Mouse (Mus musculus) liver, postnatal 0 days (tissue): ENCODE data around the gene Gm5965. TPM values are rescaled to one million over a fixed set of nuclear protein-coding genes. Genes with fewer than 3 reads are reported as not detected.

Experiments
- ATAC-seq: fragments of 200-750 bp; cut with Nextera tagmentation; 2 replicates; pipeline ENCODE4 v1.8.0; 2017; ENCODE audit warnings: mild to moderate bottlenecking, moderate library complexity
- DNase-seq: peaks from one replicate; pipeline ENCODE4 v3.0.0-alpha.2; 2016
- H3K27ac ChIP-seq: fragments of 300-500 bp; sonication (generic); 2 replicates; pipeline ENCODE4 v1.5.1; 2014; ENCODE audit warnings: antibody characterized with exemption, moderate library complexity, mild to moderate bottlenecking, low read depth
- H3K27me3 ChIP-seq: fragments of 300-500 bp; sonication (generic); 2 replicates; pipeline ENCODE4 v1.6.1; 2014; ENCODE audit warnings: low read length, control low read depth, mixed read lengths; ENCODE audit not compliant: insufficient read depth
- H3K36me3 ChIP-seq: fragments of 300-500 bp; sonication (generic); replicated peaks from 2 replicates; pipeline ENCODE4 v1.6.1; 2014; ENCODE audit warnings: mild to moderate bottlenecking, control low read depth, low read length, moderate library complexity, mixed read lengths; ENCODE audit not compliant: insufficient read depth
- H3K4me1 ChIP-seq: fragments of 300-500 bp; sonication (generic); 2 replicates; pipeline ENCODE4 v1.6.1; 2014; ENCODE audit warnings: antibody characterized with exemption, mild to moderate bottlenecking, control low read depth; ENCODE audit not compliant: insufficient read depth
- H3K4me2 ChIP-seq: fragments of 300-500 bp; sonication (generic); 2 replicates; pipeline ENCODE4 v1.6.1; 2014; ENCODE audit warnings: low read depth, mild to moderate bottlenecking, low read length, moderate library complexity, mixed read lengths
- H3K4me3 ChIP-seq: fragments of 300-500 bp; sonication (generic); 2 replicates; pipeline ENCODE4 v1.5.1; 2014; ENCODE audit warnings: low read depth, low read length
- H3K9ac ChIP-seq: fragments of 300-500 bp; sonication (generic); replicated peaks from 2 replicates; pipeline ENCODE4 v1.6.1; 2014; ENCODE audit warnings: mild to moderate bottlenecking, moderate library complexity
- H3K9me3 ChIP-seq: fragments of 300-500 bp; sonication (generic); 2 replicates; pipeline ENCODE4 v1.6.1; 2016; ENCODE audit warnings: mild to moderate bottlenecking, control low read depth, low read length, mixed read lengths
- CTCF ChIP-seq: sonication (generic); IDR thresholded peaks from 2 replicates; pipeline ENCODE4 v1.5.1; 2016; ENCODE audit warnings: antibody characterized with exemption, low read depth
- EP300 ChIP-seq: IDR thresholded peaks from 2 replicates; pipeline ENCODE4 v1.6.1; 2016; ENCODE audit warnings: antibody characterized with exemption, low read depth, mild to moderate bottlenecking
- WGBS: fragments of 180-500 bp; shearing (Covaris S2); extraction: QIAGEN DNeasy Blood & Tissue Kit; methylation state at CpG from one replicate; pipeline ENCODE4 v1.1.7; 2014; ENCODE audit not compliant: insufficient replicate concordance; 5-methylcytosine and 5-hydroxymethylcytosine counted together
- polyA plus RNA-seq: library from polyadenylated mRNA; unstranded; fragments of >200 nt; fragmentation: Nextera tagmentation; extraction: Ambion mirVana; gene quantifications from 2 replicates; pipeline ENCODE4 v1.2.1, GENCODE M21; 2015

The Gm5965 gene
- polyA plus RNA-seq, 1 experiment from 2014 or later, result not detected

- H3K4me3 ChIP-seq, result no peak within 1 kb of the TSS
- no peak within 1 kb of the TSS for H3K9ac ChIP-seq
- TF ChIP-seq EP300, result no peak
- TF ChIP-seq CTCF, result no peak
- H3K4me2 ChIP-seq, result no peak within 1 kb of the TSS
- H3K4me1 ChIP-seq, result no peaks in the 10 kb centered on the region
- no peak within 1 kb of the TSS for H3K27ac ChIP-seq
- H3K9me3 ChIP-seq, result no peaks in the 10 kb centered on the region
- WGBS, result 74% methylated on average over 2 of the region's 2 CpGs
- H3K27me3 ChIP-seq, result no peaks in the 10 kb centered on the region
- DNase-seq (no peak), ATAC-seq (no peak)
- no peaks in the 10 kb centered on the region for H3K36me3 ChIP-seq
Observed at GRCm38 (mm10) chr16:88774106-88774505, 3.6 kb upstream of the Gm5965 start, which contains the start of gene 2310057N15Rik. Gene 2310057N15Rik (minus strand): TSS chr16:88774206.

DNA sequence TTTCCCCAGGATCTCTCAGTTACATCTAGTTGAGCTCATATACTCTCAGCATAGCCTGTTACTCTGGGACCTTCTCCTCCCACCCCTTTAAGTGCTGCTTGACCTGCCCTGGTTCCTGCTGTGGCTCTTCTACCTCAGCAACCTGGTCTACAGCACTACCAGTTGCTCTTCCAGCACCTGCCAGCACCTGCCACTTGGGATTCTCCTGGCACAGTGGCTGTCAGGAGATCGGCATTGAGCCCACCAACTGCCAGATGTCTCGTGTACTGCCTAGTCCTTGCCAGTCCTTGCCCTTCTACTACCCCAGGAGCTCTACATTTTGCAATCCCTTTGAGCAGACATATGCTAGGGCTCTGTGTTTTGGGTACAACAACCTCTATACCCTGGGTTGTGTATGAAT is 9.1 kb downstream of the Gm5965 start:
- no peaks in the 10 kb centered on the region for H3K4me1 ChIP-seq
- DNase-seq (no peak), ATAC-seq (no peak)
- H3K27ac ChIP-seq, result no peak overlapping the region
- 65% methylated on average over 2 of the region's 2 CpGs for WGBS
- H3K4me3 ChIP-seq, result no peak overlapping the region
- no peaks in the 10 kb centered on the region for H3K27me3 ChIP-seq
- H3K4me2 ChIP-seq, result no peak overlapping the region
- no peak for TF ChIP-seq CTCF
- no peak for TF ChIP-seq EP300
- H3K9me3 ChIP-seq, result no peaks in the 10 kb centered on the region
- no peak overlapping the region for H3K9ac ChIP-seq
- no peaks in the 10 kb centered on the region for H3K36me3 ChIP-seq

DNA sequence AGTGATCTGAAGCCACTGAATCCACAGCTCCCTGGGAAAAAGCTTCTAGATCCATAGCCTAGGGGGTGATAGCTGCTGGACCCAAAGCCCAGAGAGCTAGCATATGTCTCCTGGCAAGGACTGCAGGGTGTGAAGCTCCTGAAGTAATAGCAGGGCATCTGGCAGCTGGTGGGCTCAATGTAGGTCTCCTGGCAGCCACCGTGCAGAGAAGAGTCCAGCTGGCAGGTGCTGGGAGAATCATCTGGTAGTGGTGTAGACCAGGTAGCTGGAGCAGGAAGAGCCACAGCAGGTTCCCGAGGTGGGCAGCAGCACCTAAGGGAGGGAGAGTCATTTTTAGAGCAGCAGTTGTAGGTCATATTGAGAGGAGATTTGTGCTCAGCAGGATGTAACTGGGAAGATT is 34.1 kb downstream of the Gm5965 start, which contains the start of gene Gm20741:
Gene Gm20741 (minus strand): TSS at position 394 of the 400 bp plus-strand sequence.
- H3K4me1 ChIP-seq, result no peaks in the 10 kb centered on the region
- ATAC-seq, result no peak
- DNase-seq, result no peak
- no peak within 1 kb of the TSS for H3K4me3 ChIP-seq
- no peaks in the 10 kb centered on the region for H3K36me3 ChIP-seq
- 68% methylated on average over 2 of the region's 2 CpGs for WGBS
- H3K27me3 ChIP-seq, result no peaks in the 10 kb centered on the region
- no peak within 1 kb of the TSS for H3K9ac ChIP-seq
- TF ChIP-seq CTCF (no peak), EP300 (no peak)
- H3K4me2 ChIP-seq, result no peak within 1 kb of the TSS
- H3K9me3 ChIP-seq, result no peaks in the 10 kb centered on the region; the same call in 1 of the 2 replicates
- H3K27ac ChIP-seq, result no peak within 1 kb of the TSS

GRCm38 (mm10) chr16:88820066-88820465 is 42.4 kb downstream of the Gm5965 start, which contains the start of gene Krtap15:
Gene Krtap15 (plus strand): TSS chr16:88820215.
- ATAC-seq (no peak), DNase-seq (no peak)
- no peaks in the 10 kb centered on the region for H3K36me3 ChIP-seq
- WGBS, result 60% methylated on average over 3 of the region's 3 CpGs
- H3K9ac ChIP-seq, result no peak within 1 kb of the TSS
- no peaks in the 10 kb centered on the region for H3K9me3 ChIP-seq
- no peaks in the 10 kb centered on the region for H3K4me1 ChIP-seq
- TF ChIP-seq EP300 (no peak), CTCF (no peak)
- H3K4me2 ChIP-seq, result no peak within 1 kb of the TSS
- H3K27ac ChIP-seq, result no peak within 1 kb of the TSS
- no peak within 1 kb of the TSS for H3K4me3 ChIP-seq
- H3K27me3 ChIP-seq, result no peaks in the 10 kb centered on the region

DNA sequence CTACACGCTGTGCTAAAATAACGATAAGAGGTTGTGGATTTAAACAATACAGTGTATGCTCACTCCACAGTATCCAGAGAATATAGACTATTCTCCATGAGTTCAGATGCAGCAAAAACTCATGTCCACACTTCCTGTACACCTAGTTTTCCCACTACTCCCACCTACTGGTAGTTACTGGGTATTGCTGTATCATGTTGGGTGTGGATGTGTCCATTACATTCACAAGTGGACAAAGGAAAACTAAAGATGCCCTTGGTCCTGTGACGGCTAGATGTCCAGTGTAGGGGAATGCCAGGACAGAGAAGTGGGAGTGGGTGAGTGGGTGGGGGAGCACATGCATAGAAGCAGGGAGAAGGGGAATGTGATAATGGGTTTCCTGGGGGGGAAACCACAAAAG is 46.0 kb downstream of the Gm5965 start:
- H3K4me1 ChIP-seq, result no peaks in the 10 kb centered on the region
- H3K4me2 ChIP-seq, result no peak overlapping the region
- H3K27ac ChIP-seq, result no peak overlapping the region
- peak; percentile 63 for TF ChIP-seq CTCF
- no peak for TF ChIP-seq EP300
- H3K36me3 ChIP-seq, result no peaks in the 10 kb centered on the region
- 72% methylated on average over 3 of the region's 3 CpGs for WGBS
- DNase-seq (no peak), ATAC-seq (no peak)
- H3K9ac ChIP-seq, result no peak overlapping the region
- H3K27me3 ChIP-seq, result no peaks in the 10 kb centered on the region
- no peaks in the 10 kb centered on the region for H3K9me3 ChIP-seq
- H3K4me3 ChIP-seq, result no peak overlapping the region

- 84% methylated on average over 9 of the region's 9 CpGs for WGBS
- ATAC-seq (no peak), DNase-seq (no peak)
- TF ChIP-seq EP300, result no peak
- no peak for TF ChIP-seq CTCF
- H3K36me3 ChIP-seq, result no peaks in the 10 kb centered on the region
- no peaks in the 10 kb centered on the region for H3K27me3 ChIP-seq
- no peaks in the 10 kb centered on the region for H3K9me3 ChIP-seq
- no peak within 1 kb of the TSS for H3K4me2 ChIP-seq
- H3K4me1 ChIP-seq, result no peaks in the 10 kb centered on the region
- no peak within 1 kb of the TSS for H3K4me3 ChIP-seq
- H3K27ac ChIP-seq, result no peak within 1 kb of the TSS
- no peak within 1 kb of the TSS for H3K9ac ChIP-seq
Observed at GRCm38 (mm10) chr16:88826095-88826652, 48.5 kb downstream of the Gm5965 start, which contains the start of gene Krtap14. Gene Krtap14 (minus strand): TSS chr16:88826145.
